Mouse (Mus musculus): ENCODE measurements around the gene I0C0044D17Rik. TPM values are rescaled to one million over a fixed set of nuclear protein-coding genes. Genes with fewer than 3 reads are reported as not detected.

Gene I0C0044D17Rik
- polyA plus RNA-seq, 1 experiment from 2014 or later = not detected

GRCm38 (mm10) chr4:98837715-98838505 is 14.3 kb upstream of the I0C0044D17Rik start:
- ATAC-seq (ENCODE audit: low FRiP score, low TSS enrichment) = no peak
- no peaks in the 10 kb centered on the region for H3K36me3 ChIP-seq (ENCODE audit: control insufficient read depth, insufficient read depth, low read length)
- no peak overlapping the region for H3K27ac ChIP-seq (ENCODE audit: low read depth, low read length)
- no peak overlapping the region for H3K9ac ChIP-seq (ENCODE audit: low read depth, low read length)
- no peaks in the 10 kb centered on the region for H3K9me3 ChIP-seq (ENCODE audit: control insufficient read depth, low read length)
- no peaks in the 10 kb centered on the region for H3K27me3 ChIP-seq (ENCODE audit: control insufficient read depth, insufficient read depth, low read length)
- WGBS = 89% methylated on average over 16 of the region's 16 CpGs
- H3K4me3 ChIP-seq (ENCODE audit: low read length) = no peak overlapping the region
- no peak overlapping the region for H3K4me2 ChIP-seq (replicated peaks; ENCODE audit: low read depth, low read length)
- H3K4me1 ChIP-seq (ENCODE audit: control insufficient read depth, insufficient read depth, low read length) = peaks cover 3% of the 10 kb centered on the region; the same call in 1 of the 2 replicates

GRCm38 (mm10) chr4:98836519-98836918 is 12.9 kb upstream of the I0C0044D17Rik start:
- Histone ChIP-seq H3K4me1 (ENCODE audit: control insufficient read depth, insufficient read depth, low read length) (peaks cover 3% of the 10 kb centered on the region; the same call in 1 of the 2 replicates), H3K27ac (ENCODE audit: low read depth, low read length) (no peak overlapping the region), H3K36me3 (ENCODE audit: control insufficient read depth, insufficient read depth, low read length) (no peaks in the 10 kb centered on the region), H3K27me3 (ENCODE audit: control insufficient read depth, insufficient read depth, low read length) (no peaks in the 10 kb centered on the region), H3K4me3 (ENCODE audit: low read length) (no peak overlapping the region), H3K9me3 (ENCODE audit: control insufficient read depth, low read length) (no peaks in the 10 kb centered on the region), H3K9ac (ENCODE audit: low read depth, low read length) (no peak overlapping the region), H3K4me2 (replicated peaks; ENCODE audit: low read depth, low read length) (no peak overlapping the region)
- ATAC-seq (ENCODE audit: low FRiP score, low TSS enrichment) = peak; percentile 56; the same call in 1 of the 2 replicates
- WGBS = 31% methylated on average over 5 of the region's 5 CpGs

- no peaks in the 10 kb centered on the region for H3K27me3 ChIP-seq (ENCODE audit: control insufficient read depth, insufficient read depth, low read length)
- no peak overlapping the region for H3K4me3 ChIP-seq (ENCODE audit: low read length)
- H3K4me2 ChIP-seq (replicated peaks; ENCODE audit: low read depth, low read length) = no peak overlapping the region
- no peak overlapping the region for H3K27ac ChIP-seq (ENCODE audit: low read depth, low read length)
- H3K4me1 ChIP-seq (ENCODE audit: control insufficient read depth, insufficient read depth, low read length) = peaks cover 3% of the 10 kb centered on the region; the same call in 1 of the 2 replicates
- no peak for ATAC-seq (ENCODE audit: low FRiP score, low TSS enrichment)
- no peak overlapping the region for H3K9ac ChIP-seq (ENCODE audit: low read depth, low read length)
- WGBS = 53% methylated on average over 4 of the region's 4 CpGs
- no peaks in the 10 kb centered on the region for H3K9me3 ChIP-seq (ENCODE audit: control insufficient read depth, low read length)
- no peaks in the 10 kb centered on the region for H3K36me3 ChIP-seq (ENCODE audit: control insufficient read depth, insufficient read depth, low read length)
Measured at GRCm38 (mm10) chr4:98834782-98835181, 11.1 kb upstream of the I0C0044D17Rik start.

GRCm38 (mm10) chr4:98831726-98832125 is 8.1 kb upstream of the I0C0044D17Rik start:
- Histone ChIP-seq H3K4me3 (ENCODE audit: low read length) (no peak overlapping the region), H3K27ac (ENCODE audit: low read depth, low read length) (no peak overlapping the region), H3K9me3 (ENCODE audit: control insufficient read depth, low read length) (no peaks in the 10 kb centered on the region), H3K9ac (ENCODE audit: low read depth, low read length) (no peak overlapping the region), H3K4me1 (ENCODE audit: control insufficient read depth, insufficient read depth, low read length) (peaks cover 3% of the 10 kb centered on the region; the same call in 1 of the 2 replicates), H3K4me2 (replicated peaks; ENCODE audit: low read depth, low read length) (no peak overlapping the region), H3K36me3 (ENCODE audit: control insufficient read depth, insufficient read depth, low read length) (no peaks in the 10 kb centered on the region), H3K27me3 (ENCODE audit: control insufficient read depth, insufficient read depth, low read length) (no peaks in the 10 kb centered on the region)
- 79% methylated on average over 1 of the region's 1 CpGs for WGBS
- no peak for ATAC-seq (ENCODE audit: low FRiP score, low TSS enrichment)

DNA sequence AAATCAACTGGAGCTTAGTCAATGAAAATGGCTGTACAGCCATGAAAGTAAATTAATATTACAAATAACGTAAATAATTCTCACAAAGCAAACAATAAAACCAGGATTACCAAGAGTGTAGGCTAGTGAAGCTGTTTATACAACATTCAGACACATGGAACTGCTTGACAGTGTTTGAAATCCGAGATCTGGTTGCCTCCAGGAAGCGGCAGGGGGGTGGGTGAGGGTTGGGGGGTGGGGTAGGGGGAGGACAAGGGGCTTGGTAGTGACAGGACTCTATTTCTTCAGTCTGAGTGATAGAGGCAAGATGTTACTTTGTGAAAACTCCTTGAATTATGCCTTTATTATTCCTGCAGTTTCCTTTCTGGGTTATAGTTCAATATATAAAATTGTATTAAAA is 3.1 kb upstream of the I0C0044D17Rik start:
- H3K4me2 ChIP-seq (replicated peaks; ENCODE audit: low read depth, low read length) = no peak overlapping the region
- WGBS = 25% methylated on average over 3 of the region's 3 CpGs
- ATAC-seq (ENCODE audit: low FRiP score, low TSS enrichment) = no peak

DNA sequence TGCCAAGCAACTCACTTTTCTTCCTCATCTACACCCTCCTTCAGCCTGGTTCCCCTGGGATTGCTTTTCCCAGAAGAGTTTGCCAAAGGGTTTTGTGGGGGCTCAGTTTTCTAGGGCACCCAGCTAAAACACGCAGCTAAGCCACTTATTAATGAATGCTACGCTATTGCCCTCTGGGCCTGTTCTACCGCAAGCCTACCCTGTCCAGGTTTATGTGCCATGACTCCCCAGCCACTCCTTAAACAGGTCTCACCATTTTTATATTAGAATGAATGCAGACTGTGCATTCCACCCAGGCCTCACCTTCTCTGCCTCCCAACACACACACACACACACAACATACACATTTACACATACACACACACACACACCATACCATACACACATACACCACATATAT is 593 bp downstream of the I0C0044D17Rik start:
- Histone ChIP-seq H3K4me3 (ENCODE audit: low read length) (no peak overlapping the region), H3K36me3 (ENCODE audit: control insufficient read depth, insufficient read depth, low read length) (no peaks in the 10 kb centered on the region), H3K9ac (ENCODE audit: low read depth, low read length) (no peak overlapping the region), H3K4me1 (ENCODE audit: control insufficient read depth, insufficient read depth, low read length) (peaks cover 2% of the 10 kb centered on the region), H3K27me3 (ENCODE audit: control insufficient read depth, insufficient read depth, low read length) (no peaks in the 10 kb centered on the region), H3K27ac (ENCODE audit: low read depth, low read length) (no peak overlapping the region), H3K9me3 (ENCODE audit: control insufficient read depth, low read length) (no peaks in the 10 kb centered on the region), H3K4me2 (replicated peaks; ENCODE audit: low read depth, low read length) (no peak overlapping the region)
- no peak for ATAC-seq (ENCODE audit: low FRiP score, low TSS enrichment)
- WGBS = 69% methylated on average over 3 of the region's 3 CpGs

More for the DNA sequence above, 3.1 kb upstream of the I0C0044D17Rik start:
- H3K4me3 ChIP-seq (ENCODE audit: low read length) = no peak overlapping the region
- no peak overlapping the region for H3K27ac ChIP-seq (ENCODE audit: low read depth, low read length)
- H3K36me3 ChIP-seq (ENCODE audit: control insufficient read depth, insufficient read depth, low read length) = no peaks in the 10 kb centered on the region
- no peaks in the 10 kb centered on the region for H3K4me1 ChIP-seq (ENCODE audit: control insufficient read depth, insufficient read depth, low read length)
- no peaks in the 10 kb centered on the region for H3K9me3 ChIP-seq (ENCODE audit: control insufficient read depth, low read length)
- H3K9ac ChIP-seq (ENCODE audit: low read depth, low read length) = no peak overlapping the region
- H3K27me3 ChIP-seq (ENCODE audit: control insufficient read depth, insufficient read depth, low read length) = no peaks in the 10 kb centered on the region

DNA sequence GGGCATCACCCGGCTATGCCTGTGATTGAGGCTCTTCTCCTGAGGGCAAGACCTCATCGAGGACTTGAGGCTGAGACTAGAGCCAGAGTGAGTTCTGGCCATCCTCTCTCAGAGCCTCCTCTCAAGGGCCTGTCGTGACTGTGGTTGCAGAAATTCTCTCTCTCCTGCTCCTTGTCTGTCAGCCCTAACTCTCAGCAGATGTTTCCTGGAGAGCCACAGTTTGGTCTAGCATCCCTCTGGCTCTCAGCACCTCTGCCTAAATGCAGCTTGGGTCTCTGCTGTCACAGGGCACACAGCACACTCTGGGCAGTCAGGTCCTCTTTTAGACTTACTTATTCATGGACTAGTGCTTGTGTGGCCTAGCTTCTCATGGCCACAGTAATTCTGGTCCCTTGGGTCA is 1.2 kb downstream of the I0C0044D17Rik start:
- 83% methylated on average over 3 of the region's 3 CpGs for WGBS
- no peak for ATAC-seq (ENCODE audit: low FRiP score, low TSS enrichment)

GRCm38 (mm10) chr4:98819216-98819755 is 4.4 kb downstream of the I0C0044D17Rik start:
- ATAC-seq (ENCODE audit: low FRiP score, low TSS enrichment) = no peak
- Histone ChIP-seq H3K27me3 (ENCODE audit: control insufficient read depth, insufficient read depth, low read length) (no peaks in the 10 kb centered on the region), H3K4me2 (replicated peaks; ENCODE audit: low read depth, low read length) (no peak overlapping the region), H3K4me3 (ENCODE audit: low read length) (no peak overlapping the region), H3K4me1 (ENCODE audit: control insufficient read depth, insufficient read depth, low read length) (peaks cover 10% of the 10 kb centered on the region), H3K36me3 (ENCODE audit: control insufficient read depth, insufficient read depth, low read length) (no peaks in the 10 kb centered on the region), H3K9me3 (ENCODE audit: control insufficient read depth, low read length) (no peaks in the 10 kb centered on the region), H3K9ac (ENCODE audit: low read depth, low read length) (no peak overlapping the region), H3K27ac (ENCODE audit: low read depth, low read length) (no peak overlapping the region)
- 73% methylated on average over 10 of the region's 10 CpGs for WGBS

More for the DNA sequence above, 1.2 kb downstream of the I0C0044D17Rik start:
- no peaks in the 10 kb centered on the region for H3K36me3 ChIP-seq (ENCODE audit: control insufficient read depth, insufficient read depth, low read length)
- H3K27me3 ChIP-seq (ENCODE audit: control insufficient read depth, insufficient read depth, low read length) = no peaks in the 10 kb centered on the region
- no peak overlapping the region for H3K4me3 ChIP-seq (ENCODE audit: low read length)
- H3K9ac ChIP-seq (ENCODE audit: low read depth, low read length) = no peak overlapping the region
- H3K9me3 ChIP-seq (ENCODE audit: control insufficient read depth, low read length) = no peaks in the 10 kb centered on the region
- no peak overlapping the region for H3K4me2 ChIP-seq (replicated peaks; ENCODE audit: low read depth, low read length)
- no peak overlapping the region for H3K27ac ChIP-seq (ENCODE audit: low read depth, low read length)
- peaks cover 5% of the 10 kb centered on the region for H3K4me1 ChIP-seq (ENCODE audit: control insufficient read depth, insufficient read depth, low read length)

Data from kidney, embryonic 14.5 days (tissue).